Mouse (Mus musculus) T-cell, adult 2 months (primary cell): ENCODE data around the gene Nr6a1.

Experiments
- DNase-seq: peaks from one replicate; pipeline ENCODE4 v3.0.0; 2022; ENCODE audit warnings: low spot score

Nr6a1 gene

GRCm38 (mm10) chr2:38872730-38873129 is 54.8 kb downstream of the Nr6a1 start:
- no peak for DNase-seq

GRCm38 (mm10) chr2:38866711-38867110 is 60.8 kb downstream of the Nr6a1 start:
- no peak for DNase-seq

GRCm38 (mm10) chr2:38864011-38864410 is 63.5 kb downstream of the Nr6a1 start:
- DNase-seq: peak; percentile 10

- no peak for DNase-seq
These were observed 75.7 kb downstream of the Nr6a1 start for GRCm38 (mm10) chr2:38851797-38852196.

- no peak for DNase-seq
These were observed 81.2 kb downstream of the Nr6a1 start for GRCm38 (mm10) chr2:38846319-38846718.

- no peak for DNase-seq
These were observed 92.0 kb downstream of the Nr6a1 start for GRCm38 (mm10) chr2:38835489-38835888.

GRCm38 (mm10) chr2:38831976-38832375 is 95.5 kb downstream of the Nr6a1 start:
- DNase-seq: no peak

GRCm38 (mm10) chr2:38829521-38829920 is 98.0 kb downstream of the Nr6a1 start:
- DNase-seq: no peak

- no peak for DNase-seq
These were observed 99.6 kb downstream of the Nr6a1 start for GRCm38 (mm10) chr2:38827801-38828306.

GRCm38 (mm10) chr2:38826189-38826588 is 101.3 kb downstream of the Nr6a1 start:
- DNase-seq: no peak

GRCm38 (mm10) chr2:38824791-38825768 is 102.4 kb downstream of the Nr6a1 start:
- peak; percentile 12 for DNase-seq

GRCm38 (mm10) chr2:38823912-38824583 is 103.4 kb downstream of the Nr6a1 start:
- DNase-seq: peak; percentile 16

- DNase-seq: no peak
These were observed 104.1 kb downstream of the Nr6a1 start for GRCm38 (mm10) chr2:38823406-38823805.

GRCm38 (mm10) chr2:38822995-38823394 is 104.5 kb downstream of the Nr6a1 start:
- DNase-seq: peak; percentile 38

GRCm38 (mm10) chr2:38817487-38817886 is 110.0 kb downstream of the Nr6a1 start:
- DNase-seq: no peak

- DNase-seq: peak; percentile 60
These were observed 130.3 kb downstream of the Nr6a1 start for GRCm38 (mm10) chr2:38797087-38797624.

GRCm38 (mm10) chr2:38787338-38787737 is 140.2 kb downstream of the Nr6a1 start:
- no peak for DNase-seq

- no peak for DNase-seq
These were observed 141.1 kb downstream of the Nr6a1 start for GRCm38 (mm10) chr2:38786216-38786960.

- no peak for DNase-seq
These were observed 142.4 kb downstream of the Nr6a1 start for GRCm38 (mm10) chr2:38785113-38785512.

- no peak for DNase-seq
These were observed 143.1 kb downstream of the Nr6a1 start for GRCm38 (mm10) chr2:38784396-38784795.

- no peak for DNase-seq
These were observed 144.1 kb downstream of the Nr6a1 start for GRCm38 (mm10) chr2:38783364-38783763.

- no peak for DNase-seq
These were observed 144.8 kb downstream of the Nr6a1 start for GRCm38 (mm10) chr2:38782731-38783130.
